Mouse (Mus musculus) C2C12 (cell line): ENCODE measurements around the gene Ddx4. TPM values are rescaled to one million over a fixed set of nuclear protein-coding genes. Genes with fewer than 3 reads are reported as not detected.

ENCODE experiments used
- H3K27me3 ChIP-seq: one replicate; pipeline ENCODE4 v1.6.1; 2011; ENCODE audit not compliant: control insufficient read depth, insufficient read depth, insufficient read length
- H3K36me3 ChIP-seq: one replicate; pipeline ENCODE4 v1.6.1; 2011; ENCODE audit not compliant: control insufficient read depth, insufficient read depth
- H3K4me3 ChIP-seq: one replicate; pipeline ENCODE4 v1.5.1; 2011; ENCODE audit warnings: mild to moderate bottlenecking, control low read depth; ENCODE audit not compliant: poor library complexity, insufficient read depth, severe bottlenecking
- H3K79me2 ChIP-seq: one replicate; pipeline ENCODE4 v1.6.1; 2011; ENCODE audit not compliant: control insufficient read depth, insufficient read depth
- H3K79me3 ChIP-seq: one replicate; pipeline ENCODE4 v1.6.1; 2011; ENCODE audit warnings: low read depth, control low read depth
- H3ac ChIP-seq: one replicate; pipeline ENCODE3; 2011; ENCODE audit warnings: low read depth; ENCODE audit not compliant: control insufficient read depth, insufficient read length
- CEBPB ChIP-seq: IDR thresholded peaks from one replicate; pipeline ENCODE4 v1.6.1; 2011; ENCODE audit warnings: low read depth, mild to moderate bottlenecking, control low read depth, moderate library complexity
- CTCF ChIP-seq: IDR thresholded peaks from one replicate; pipeline ENCODE4 v1.5.1; 2011; ENCODE audit not compliant: control insufficient read depth, insufficient read depth, insufficient read length
- FOSL1 ChIP-seq: IDR thresholded peaks from one replicate; pipeline ENCODE4 v1.8.0; 2011; ENCODE audit warnings: mild to moderate bottlenecking, low read length; ENCODE audit not compliant: poor library complexity, insufficient read depth, severe bottlenecking
- MAX ChIP-seq: IDR thresholded peaks from one replicate; pipeline ENCODE4 v1.6.1; 2011; ENCODE audit warnings: mild to moderate bottlenecking, control low read depth
- MYOD1 ChIP-seq: IDR thresholded peaks from one replicate; pipeline ENCODE4 v1.6.1; 2011; ENCODE audit warnings: low read depth; ENCODE audit not compliant: control insufficient read depth, insufficient read length
- MYOG ChIP-seq: IDR thresholded peaks from one replicate; pipeline ENCODE4 v1.6.1; 2011; ENCODE audit not compliant: control insufficient read depth, insufficient read length; ENCODE audit errors: extremely low read depth
- USF1 ChIP-seq: IDR thresholded peaks from one replicate; pipeline ENCODE4 v1.6.1; 2011; ENCODE audit warnings: low read depth, mild to moderate bottlenecking, control low read depth, moderate library complexity
- polyA plus RNA-seq: library from polyadenylated mRNA; unstranded; fragments of >200 nt; fragmentation: generic; extraction: Trizol; gene quantifications from one replicate; pipeline ENCODE4 v1.2.1, GENCODE M21; 2012; ENCODE audit warnings: missing spikeins

Ddx4 gene
- polyA plus RNA-seq, 1 experiment, result not detected

GRCm38 (mm10) chr13:112625566-112625965 lies 26.7 kb downstream of the Ddx4 start:
- H3K79me2 ChIP-seq, result no peaks in the 10 kb centered on the region
- H3K4me3 ChIP-seq, result no peak overlapping the region
- peaks cover 27% of the 10 kb centered on the region for H3K27me3 ChIP-seq
- TF ChIP-seq USF1 (no peak), MAX (no peak), CEBPB (no peak), MYOG (no peak), MYOD1 (no peak), FOSL1 (no peak), CTCF (no peak)
- H3K36me3 ChIP-seq, result no peaks in the 10 kb centered on the region
- H3ac ChIP-seq, result no peak overlapping the region
- no peaks in the 10 kb centered on the region for H3K79me3 ChIP-seq

- Histone ChIP-seq H3ac (no peak overlapping the region), H3K79me3 (no peaks in the 10 kb centered on the region), H3K36me3 (no peaks in the 10 kb centered on the region), H3K79me2 (no peaks in the 10 kb centered on the region), H3K4me3 (no peak overlapping the region), H3K27me3 (peaks cover 20% of the 10 kb centered on the region)
- TF ChIP-seq MYOG (no peak), MYOD1 (no peak), CTCF (no peak), CEBPB (no peak), USF1 (no peak), FOSL1 (no peak), MAX (no peak)
Observed at GRCm38 (mm10) chr13:112624622-112625021, 27.7 kb downstream of the Ddx4 start.

GRCm38 (mm10) chr13:112623656-112624055 lies 28.6 kb downstream of the Ddx4 start:
- Histone ChIP-seq H3K27me3 (peaks cover 20% of the 10 kb centered on the region), H3K79me2 (no peaks in the 10 kb centered on the region), H3ac (no peak overlapping the region), H3K36me3 (no peaks in the 10 kb centered on the region), H3K79me3 (no peaks in the 10 kb centered on the region), H3K4me3 (no peak overlapping the region)
- TF ChIP-seq CTCF (no peak), CEBPB (no peak), MAX (no peak), FOSL1 (no peak), MYOD1 (no peak), MYOG (no peak), USF1 (no peak)

- Histone ChIP-seq H3K79me2 (no peaks in the 10 kb centered on the region), H3K27me3 (peaks cover 24% of the 10 kb centered on the region), H3ac (no peak overlapping the region), H3K79me3 (no peaks in the 10 kb centered on the region), H3K36me3 (no peaks in the 10 kb centered on the region), H3K4me3 (no peak overlapping the region)
- no peak for TF ChIP-seq USF1
- no peak for TF ChIP-seq FOSL1
- no peak for TF ChIP-seq MYOG
- no peak for TF ChIP-seq CTCF
- no peak for TF ChIP-seq CEBPB
- no peak for TF ChIP-seq MAX
- TF ChIP-seq MYOD1, result no peak
Observed at GRCm38 (mm10) chr13:112621592-112621991, 30.7 kb downstream of the Ddx4 start.

- H3K27me3 ChIP-seq, result peaks cover 24% of the 10 kb centered on the region
- no peak for TF ChIP-seq MYOD1
- TF ChIP-seq FOSL1, result no peak
- no peak for TF ChIP-seq MAX
- no peak for TF ChIP-seq CTCF
- TF ChIP-seq MYOG, result no peak
- no peak for TF ChIP-seq CEBPB
- TF ChIP-seq USF1, result no peak
Observed at GRCm38 (mm10) chr13:112608606-112609005, 43.7 kb downstream of the Ddx4 start.

GRCm38 (mm10) chr13:112604411-112604810 lies 47.9 kb downstream of the Ddx4 start:
- no peaks in the 10 kb centered on the region for H3K79me3 ChIP-seq
- H3K4me3 ChIP-seq, result no peak overlapping the region
- no peaks in the 10 kb centered on the region for H3K79me2 ChIP-seq
- no peak for TF ChIP-seq CTCF
- no peak for TF ChIP-seq CEBPB
- no peak for TF ChIP-seq MYOG
- TF ChIP-seq MAX, result no peak
- no peaks in the 10 kb centered on the region for H3K36me3 ChIP-seq
- H3K27me3 ChIP-seq, result peaks cover 18% of the 10 kb centered on the region
- H3ac ChIP-seq, result no peak overlapping the region

More at GRCm38 (mm10) chr13:112608606-112609005, 43.7 kb downstream of the Ddx4 start:
- Histone ChIP-seq H3K36me3 (no peaks in the 10 kb centered on the region), H3K79me3 (no peaks in the 10 kb centered on the region), H3K79me2 (no peaks in the 10 kb centered on the region), H3ac (no peak overlapping the region), H3K4me3 (no peak overlapping the region)
